Mouse (Mus musculus): ENCODE data around the gene Itln1.
"Not testable (repeated sequence)": the region's sequence is repeated elsewhere in the genome, so short reads cannot be mapped to it uniquely, and the experiment has no call there.

- not testable (repeated sequence) for TF ChIP-seq ZC3H11A (IDR thresholded peaks at IDR 0.05; ENCODE audit: borderline replicate concordance, low read depth, low read length); HCFC1 (IDR thresholded peaks at IDR 0.05; ENCODE audit: borderline replicate concordance, insufficient read depth, low read length)
Observed at GRCm38 (mm10) chr1:171471941-171472340, 63.2 kb downstream of the Itln1 start.

All from ES-E14 (cell line).